Mouse (Mus musculus) lung, embryonic 15.5 days (tissue): Measurements from ENCODE around the gene Lrmda. TPM values are rescaled to one million over a fixed set of nuclear protein-coding genes. Genes with fewer than 3 reads are reported as not detected.

Experiments
- ATAC-seq: fragments of 200-750 bp; cut with Nextera tagmentation; 2 replicates; pipeline ENCODE4 v1.8.0; 2017; ENCODE audit warnings: moderate number of reproducible peaks, borderline replicate concordance; ENCODE audit not compliant: low FRiP score, low TSS enrichment; ENCODE audit errors: extremely low read depth
- H3K27ac ChIP-seq: fragments of 300-500 bp; sonication (generic); 2 replicates; pipeline ENCODE4 v1.5.1; 2015; ENCODE audit warnings: moderate library complexity, mild to moderate bottlenecking, inconsistent platforms
- H3K27me3 ChIP-seq: fragments of 300-500 bp; sonication (generic); 2 replicates; pipeline ENCODE4 v1.6.1; 2015; ENCODE audit warnings: inconsistent platforms
- H3K36me3 ChIP-seq: fragments of 300-500 bp; sonication (generic); 2 replicates; pipeline ENCODE4 v1.6.1; 2015; ENCODE audit warnings: inconsistent platforms
- H3K4me1 ChIP-seq: fragments of 300-500 bp; sonication (generic); 2 replicates; pipeline ENCODE4 v1.6.1; 2015; ENCODE audit warnings: inconsistent platforms
- H3K4me2 ChIP-seq: fragments of 300-500 bp; sonication (generic); 2 replicates; pipeline ENCODE4 v1.6.1; 2015; ENCODE audit warnings: inconsistent platforms, mild to moderate bottlenecking, moderate library complexity
- H3K4me3 ChIP-seq: fragments of 300-500 bp; sonication (generic); 2 replicates; pipeline ENCODE4 v1.5.1; 2015; ENCODE audit warnings: mild to moderate bottlenecking, inconsistent platforms
- H3K9ac ChIP-seq: fragments of 300-500 bp; sonication (generic); 2 replicates; pipeline ENCODE4 v1.6.1; 2015; ENCODE audit warnings: inconsistent platforms
- H3K9me3 ChIP-seq: fragments of 300-500 bp; sonication (generic); 2 replicates; pipeline ENCODE4 v1.6.1; 2016; ENCODE audit warnings: inconsistent platforms
- WGBS: fragments of 180-500 bp; shearing (Covaris S2); methylation state at CpG from one replicate; pipeline ENCODE4 v1.1.7; 2015; 5-methylcytosine and 5-hydroxymethylcytosine counted together
- polyA plus RNA-seq: library from polyadenylated mRNA; unstranded; fragments of >200 nt; fragmentation: Nextera tagmentation; extraction: Ambion mirVana; gene quantifications from 2 replicates; pipeline ENCODE4 v1.2.1, GENCODE M21; 2015

Lrmda gene
- polyA plus RNA-seq, 1 experiment from 2014 or later = 0.39 TPM

DNA sequence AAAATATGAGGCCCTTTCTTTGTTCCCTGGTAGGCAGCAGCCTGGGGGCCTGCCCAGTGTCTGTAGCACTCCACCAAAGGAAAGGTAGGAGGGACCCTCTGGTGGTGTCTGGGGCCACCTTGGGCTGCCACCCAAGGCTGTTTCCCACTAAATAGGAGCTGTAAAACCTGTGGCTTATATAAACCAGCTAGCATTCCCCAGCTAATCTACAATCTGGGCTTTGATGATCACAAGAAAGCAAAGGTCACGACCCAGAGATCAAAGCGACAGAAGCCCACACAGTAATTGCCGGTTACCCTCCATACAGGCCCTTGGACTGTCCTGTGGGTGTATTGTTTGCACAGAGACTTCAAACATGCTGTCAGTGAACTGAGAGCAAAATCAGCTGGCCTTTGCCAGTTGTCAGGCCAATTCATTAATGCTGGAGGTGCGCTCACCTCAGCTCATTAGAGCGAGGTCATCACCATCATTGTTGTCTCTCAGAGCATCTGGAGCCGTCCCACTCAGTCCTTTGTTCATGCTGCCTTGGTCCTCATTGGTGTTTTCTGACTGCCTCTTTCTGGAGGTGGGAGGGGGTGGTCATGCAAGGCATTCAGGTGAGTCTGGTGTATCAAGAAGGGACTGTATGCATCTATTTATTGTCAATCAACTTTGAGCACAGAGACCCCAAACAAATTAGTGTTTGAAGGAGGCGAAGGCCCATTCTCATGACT lies 570.1 kb downstream of the Lrmda start:
- H3K4me3 ChIP-seq = no peak overlapping the region
- no peak for ATAC-seq
- WGBS = 57% methylated on average over 7 of the region's 7 CpGs
- H3K27ac ChIP-seq = no peak overlapping the region
- no peak overlapping the region for H3K4me2 ChIP-seq
- H3K9ac ChIP-seq = no peak overlapping the region
- H3K9me3 ChIP-seq = no peaks in the 10 kb centered on the region
- peaks cover 9% of the 10 kb centered on the region for H3K4me1 ChIP-seq
- H3K27me3 ChIP-seq = no peaks in the 10 kb centered on the region
- no peaks in the 10 kb centered on the region for H3K36me3 ChIP-seq

DNA sequence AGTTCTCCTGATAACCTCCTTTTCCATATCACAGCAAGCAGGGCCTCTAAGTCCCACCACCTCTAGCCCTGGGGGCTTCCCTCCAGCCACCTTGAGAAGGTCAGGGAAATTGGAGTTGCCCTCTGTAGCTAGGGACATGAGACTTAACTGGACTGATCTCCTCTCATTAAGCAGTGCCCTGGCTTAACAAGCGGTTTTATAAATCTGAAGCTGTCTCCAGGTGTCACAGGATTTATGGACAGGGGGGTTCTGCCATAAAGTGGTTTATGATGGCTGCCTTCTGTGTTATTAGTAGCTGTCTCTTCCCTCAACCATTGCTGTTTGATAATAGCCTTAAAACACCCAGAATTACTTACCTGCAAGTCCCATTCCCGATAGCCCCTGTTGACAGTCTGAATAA lies 571.7 kb downstream of the Lrmda start:
- 75% methylated on average over 2 of the region's 2 CpGs for WGBS
- Histone ChIP-seq H3K27me3 (no peaks in the 10 kb centered on the region), H3K9ac (no peak overlapping the region), H3K4me3 (no peak overlapping the region), H3K36me3 (no peaks in the 10 kb centered on the region), H3K4me1 (peaks cover 9% of the 10 kb centered on the region), H3K9me3 (no peaks in the 10 kb centered on the region), H3K27ac (no peak overlapping the region), H3K4me2 (no peak overlapping the region)
- ATAC-seq = no peak

DNA sequence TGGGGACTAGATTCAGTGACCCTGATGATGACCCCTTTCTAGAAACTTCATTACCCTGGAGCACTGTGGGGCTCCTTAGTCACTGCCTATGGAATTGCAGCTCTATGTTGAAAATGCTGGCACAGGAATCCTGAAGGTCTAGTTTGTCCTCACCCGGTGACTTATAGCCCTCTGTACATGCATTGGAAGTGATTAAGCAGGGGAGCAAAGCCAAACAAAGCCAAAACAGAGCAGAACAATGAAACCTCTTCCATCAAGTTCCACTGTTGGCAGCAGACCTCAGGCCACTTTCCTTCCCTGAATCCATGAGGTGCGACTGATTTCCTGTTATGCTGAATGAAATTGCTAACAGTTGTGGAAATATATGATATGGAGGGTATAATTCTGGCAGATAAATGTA lies 578.0 kb downstream of the Lrmda start:
- H3K27me3 ChIP-seq = no peaks in the 10 kb centered on the region
- H3K4me1 ChIP-seq = peaks cover 19% of the 10 kb centered on the region
- 31% methylated on average over 2 of the region's 2 CpGs for WGBS
- no peaks in the 10 kb centered on the region for H3K36me3 ChIP-seq
- H3K9me3 ChIP-seq = no peaks in the 10 kb centered on the region
- no peak overlapping the region for H3K9ac ChIP-seq
- H3K4me2 ChIP-seq = no peak overlapping the region
- ATAC-seq = no peak
- H3K4me3 ChIP-seq = no peak overlapping the region
- no peak overlapping the region; the same call in 1 of the 2 replicates for H3K27ac ChIP-seq

DNA sequence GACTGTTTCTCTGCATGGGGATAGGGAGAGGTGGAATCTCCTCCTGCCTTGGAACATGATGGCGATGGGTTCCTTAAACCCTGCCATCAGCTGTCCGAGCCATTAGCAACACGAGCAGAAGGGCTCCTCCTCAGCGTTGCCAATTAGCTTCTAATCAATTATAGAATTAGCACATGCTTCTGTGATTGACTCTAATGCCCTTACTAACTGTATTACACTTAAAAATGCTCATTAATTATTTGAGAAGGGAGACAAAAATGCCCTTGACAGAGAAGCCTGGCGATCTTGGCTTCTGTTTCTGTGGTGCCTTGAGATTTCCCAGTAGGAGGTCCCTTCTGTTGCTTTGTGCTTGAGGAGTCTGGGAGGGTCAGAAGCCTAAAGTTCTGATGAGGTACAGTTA lies 579.1 kb downstream of the Lrmda start:
- Histone ChIP-seq H3K27me3 (no peaks in the 10 kb centered on the region), H3K36me3 (no peaks in the 10 kb centered on the region), H3K27ac (no peak overlapping the region), H3K4me3 (no peak overlapping the region), H3K4me1 (peaks cover 19% of the 10 kb centered on the region), H3K4me2 (no peak overlapping the region), H3K9ac (no peak overlapping the region), H3K9me3 (no peaks in the 10 kb centered on the region)
- WGBS = 89% methylated on average over 5 of the region's 5 CpGs
- no peak for ATAC-seq

DNA sequence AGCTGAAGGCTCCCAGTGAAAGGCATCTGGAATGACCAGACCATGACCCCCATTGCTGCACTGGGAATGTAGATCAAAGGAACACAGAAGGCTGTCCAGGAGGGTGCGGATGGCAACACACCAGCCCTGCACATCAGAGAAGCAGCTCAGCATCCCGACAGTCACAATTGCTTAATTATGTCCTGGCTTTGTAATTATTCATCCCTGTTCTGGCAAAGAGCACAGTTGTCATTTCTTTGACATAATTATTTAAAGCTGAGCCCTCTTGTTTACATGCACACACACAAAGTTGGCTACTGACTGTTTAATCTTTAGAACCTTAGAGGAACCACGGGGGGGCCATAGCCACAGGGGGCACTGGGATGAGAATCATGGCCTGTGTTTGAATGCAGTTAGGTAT lies 580.7 kb downstream of the Lrmda start:
- Histone ChIP-seq H3K27ac (no peak overlapping the region), H3K4me3 (no peak overlapping the region), H3K4me2 (no peak overlapping the region), H3K9me3 (no peaks in the 10 kb centered on the region), H3K4me1 (peaks cover 19% of the 10 kb centered on the region), H3K36me3 (no peaks in the 10 kb centered on the region), H3K9ac (no peak overlapping the region), H3K27me3 (no peaks in the 10 kb centered on the region)
- 35% methylated on average over 3 of the region's 3 CpGs for WGBS
- no peak for ATAC-seq

DNA sequence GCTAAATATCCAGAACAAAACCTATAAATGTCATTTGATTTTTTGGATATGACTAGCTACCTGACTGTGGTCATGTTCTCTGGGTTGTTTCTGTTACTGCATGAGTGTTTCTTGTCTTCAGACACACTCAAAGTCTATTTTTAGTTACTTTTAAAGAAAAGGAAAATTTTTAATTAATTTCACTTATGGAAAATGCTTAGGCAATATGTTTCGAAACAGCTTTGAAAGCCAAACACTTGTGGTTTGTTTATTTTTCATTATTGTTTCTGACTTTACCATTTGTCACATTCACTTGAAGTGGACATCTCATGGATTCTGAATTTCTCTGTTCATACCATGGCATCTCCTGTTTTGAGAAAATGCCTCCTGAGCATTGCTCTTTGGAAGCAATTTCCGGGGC lies 582.8 kb downstream of the Lrmda start:
- Histone ChIP-seq H3K4me3 (no peak overlapping the region), H3K9me3 (no peaks in the 10 kb centered on the region), H3K4me2 (no peak overlapping the region), H3K36me3 (no peaks in the 10 kb centered on the region), H3K27ac (no peak overlapping the region), H3K9ac (no peak overlapping the region), H3K27me3 (no peaks in the 10 kb centered on the region), H3K4me1 (peaks cover 15% of the 10 kb centered on the region)
- WGBS = 70% methylated on average over 2 of the region's 2 CpGs
- no peak for ATAC-seq

DNA sequence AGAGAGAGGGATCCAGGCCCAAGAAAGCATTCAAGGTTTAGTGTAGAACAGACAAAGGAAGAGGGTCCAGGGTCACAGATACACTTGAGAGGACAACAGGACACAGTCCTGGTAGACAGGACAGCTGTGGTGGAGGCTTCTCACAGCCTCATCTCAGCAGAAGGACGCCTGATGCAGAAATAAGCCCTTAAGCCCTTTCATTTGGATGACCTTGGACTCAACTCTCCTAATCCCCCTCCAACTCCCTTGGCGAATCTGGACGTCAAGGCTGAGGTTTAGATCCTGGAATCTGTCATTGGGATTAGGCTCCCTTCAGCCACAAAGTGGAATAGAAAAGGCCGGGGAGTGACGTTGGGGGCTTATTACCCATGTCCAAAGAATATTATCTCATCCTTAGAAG lies 589.1 kb downstream of the Lrmda start:
- Histone ChIP-seq H3K36me3 (no peaks in the 10 kb centered on the region), H3K9me3 (no peaks in the 10 kb centered on the region), H3K9ac (no peak overlapping the region), H3K4me1 (no peaks in the 10 kb centered on the region), H3K4me2 (no peak overlapping the region), H3K27ac (no peak overlapping the region), H3K27me3 (no peaks in the 10 kb centered on the region), H3K4me3 (no peak overlapping the region)
- whole genome bisulfite sequencing = 69% methylated on average over 5 of the region's 5 CpGs
- ATAC-seq = no peak

DNA sequence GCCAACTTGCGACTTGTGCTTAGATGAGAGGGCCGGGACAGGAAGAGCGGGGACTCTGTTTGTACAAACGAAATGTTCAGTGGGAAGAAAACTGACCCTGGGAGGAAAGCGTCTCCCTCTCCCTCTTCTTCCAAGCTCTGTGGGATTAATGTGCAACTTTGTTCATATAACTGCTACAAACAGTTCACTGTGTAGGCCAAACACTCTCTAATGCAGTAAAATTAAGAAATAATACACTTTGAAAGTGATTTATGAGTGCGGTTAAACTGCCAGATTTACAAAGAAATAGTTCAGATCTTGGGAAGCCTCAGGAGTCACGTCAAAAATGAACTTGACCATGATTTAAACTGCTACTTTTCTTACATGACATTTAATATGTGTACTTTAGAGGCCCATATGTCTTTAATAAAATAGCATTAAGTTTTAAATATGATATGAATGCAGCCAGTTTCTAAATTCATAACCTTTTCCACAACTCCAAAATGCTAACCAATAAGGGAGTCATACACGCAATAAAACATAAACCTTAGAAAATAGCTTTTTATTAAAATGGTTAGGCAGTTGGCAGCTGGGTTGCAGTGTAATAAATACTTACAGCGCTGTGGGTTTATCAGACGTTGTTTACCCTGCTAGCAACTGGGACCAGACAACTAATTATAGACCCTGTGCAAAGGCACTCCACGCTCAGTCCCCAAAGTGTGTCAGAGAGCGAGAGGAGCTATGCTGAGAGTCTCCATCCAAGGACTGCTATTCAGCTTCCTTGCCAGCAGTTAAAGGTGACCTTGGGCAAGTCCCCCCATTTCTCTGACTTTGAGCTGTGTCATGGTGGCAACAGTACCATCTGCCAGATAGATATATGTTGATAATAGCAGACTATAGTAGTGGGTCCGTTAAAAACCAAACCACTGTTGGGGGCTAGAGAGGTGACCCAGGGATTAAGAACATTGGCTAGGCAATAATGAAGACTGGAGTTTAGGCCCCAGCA lies 590.0 kb downstream of the Lrmda start:
- no peak for ATAC-seq
- H3K4me3 ChIP-seq = no peak overlapping the region
- no peaks in the 10 kb centered on the region for H3K9me3 ChIP-seq
- no peaks in the 10 kb centered on the region for H3K27me3 ChIP-seq
- no peaks in the 10 kb centered on the region for H3K4me1 ChIP-seq
- no peak overlapping the region for H3K9ac ChIP-seq
- no peak overlapping the region for H3K4me2 ChIP-seq
- WGBS = 52% methylated on average over 13 of the region's 13 CpGs
- H3K36me3 ChIP-seq = no peaks in the 10 kb centered on the region
- no peak overlapping the region for H3K27ac ChIP-seq

DNA sequence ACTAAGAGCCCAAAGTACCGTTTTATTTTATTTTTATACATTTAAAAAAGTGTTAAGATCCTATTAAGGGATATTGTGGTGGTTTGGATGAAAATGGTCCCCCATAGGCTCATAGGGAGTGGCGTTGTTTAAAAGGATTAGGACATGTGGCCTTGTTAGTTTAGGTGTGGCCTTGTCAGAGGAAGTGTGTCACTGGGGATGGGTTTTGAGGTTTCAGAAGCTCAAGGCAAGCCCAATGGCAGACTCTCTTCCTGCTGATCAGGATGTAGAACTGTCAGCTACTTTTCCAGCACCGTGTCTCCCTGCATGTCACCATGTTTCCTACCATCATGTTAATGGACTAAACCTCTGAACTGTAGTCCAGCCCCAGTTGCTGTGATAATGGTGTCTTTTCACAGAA lies 591.5 kb downstream of the Lrmda start:
- Histone ChIP-seq H3K4me1 (no peaks in the 10 kb centered on the region), H3K4me3 (no peak overlapping the region), H3K36me3 (no peaks in the 10 kb centered on the region), H3K9ac (no peak overlapping the region), H3K4me2 (no peak overlapping the region), H3K9me3 (no peaks in the 10 kb centered on the region), H3K27me3 (no peaks in the 10 kb centered on the region), H3K27ac (no peak overlapping the region)
- no peak for ATAC-seq
- 79% methylated on average over 3 of the region's 3 CpGs for WGBS

DNA sequence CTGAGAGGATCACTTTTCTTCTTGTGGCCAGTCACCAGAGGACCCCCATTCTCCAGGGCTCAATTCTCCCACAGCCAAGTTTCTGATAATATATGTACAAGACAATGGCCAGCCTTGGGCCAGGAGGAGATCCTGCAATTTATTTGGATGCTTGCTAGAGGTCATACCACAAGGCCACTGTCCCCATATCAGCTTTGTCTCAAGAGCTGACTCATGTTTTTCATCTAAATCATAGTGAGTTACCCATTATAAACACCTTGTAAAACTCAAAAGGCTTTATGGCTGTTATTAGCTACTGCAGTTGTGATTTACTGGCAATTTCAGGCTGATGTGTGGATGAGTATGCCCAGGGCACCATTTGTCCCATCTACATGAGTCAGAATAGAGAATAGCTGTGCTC lies 600.7 kb downstream of the Lrmda start:
- no peaks in the 10 kb centered on the region for H3K27me3 ChIP-seq
- no peaks in the 10 kb centered on the region for H3K9me3 ChIP-seq
- no peaks in the 10 kb centered on the region for H3K36me3 ChIP-seq
- H3K27ac ChIP-seq = no peak overlapping the region
- ATAC-seq = no peak
- no peak overlapping the region for H3K4me3 ChIP-seq
- H3K9ac ChIP-seq = no peak overlapping the region
- no peak overlapping the region for H3K4me2 ChIP-seq
- H3K4me1 ChIP-seq = no peaks in the 10 kb centered on the region

DNA sequence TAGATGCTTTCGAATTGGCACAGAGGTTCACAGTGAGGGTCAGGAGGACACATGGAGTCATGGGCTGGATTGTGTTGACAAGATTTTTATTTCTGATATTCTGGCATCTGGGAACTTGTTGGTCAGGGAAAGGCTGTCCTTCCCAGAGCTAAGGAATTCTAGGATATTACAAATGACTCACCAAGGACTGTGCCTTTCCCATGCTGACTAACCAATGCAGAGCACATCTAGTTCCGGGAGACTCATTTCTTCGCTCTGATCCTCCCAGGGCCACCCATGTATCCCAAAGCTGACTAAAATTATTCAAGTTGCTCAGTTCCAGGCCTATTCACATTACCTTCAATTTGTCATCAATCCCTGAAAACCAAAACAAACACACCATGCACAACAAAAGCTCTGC lies 602.4 kb downstream of the Lrmda start:
- Histone ChIP-seq H3K4me1 (no peaks in the 10 kb centered on the region), H3K36me3 (no peaks in the 10 kb centered on the region), H3K9me3 (no peaks in the 10 kb centered on the region), H3K9ac (no peak overlapping the region), H3K4me2 (no peak overlapping the region), H3K27ac (no peak overlapping the region), H3K4me3 (no peak overlapping the region), H3K27me3 (no peaks in the 10 kb centered on the region)
- WGBS = 90% methylated on average over 3 of the region's 3 CpGs
- no peak for ATAC-seq

DNA sequence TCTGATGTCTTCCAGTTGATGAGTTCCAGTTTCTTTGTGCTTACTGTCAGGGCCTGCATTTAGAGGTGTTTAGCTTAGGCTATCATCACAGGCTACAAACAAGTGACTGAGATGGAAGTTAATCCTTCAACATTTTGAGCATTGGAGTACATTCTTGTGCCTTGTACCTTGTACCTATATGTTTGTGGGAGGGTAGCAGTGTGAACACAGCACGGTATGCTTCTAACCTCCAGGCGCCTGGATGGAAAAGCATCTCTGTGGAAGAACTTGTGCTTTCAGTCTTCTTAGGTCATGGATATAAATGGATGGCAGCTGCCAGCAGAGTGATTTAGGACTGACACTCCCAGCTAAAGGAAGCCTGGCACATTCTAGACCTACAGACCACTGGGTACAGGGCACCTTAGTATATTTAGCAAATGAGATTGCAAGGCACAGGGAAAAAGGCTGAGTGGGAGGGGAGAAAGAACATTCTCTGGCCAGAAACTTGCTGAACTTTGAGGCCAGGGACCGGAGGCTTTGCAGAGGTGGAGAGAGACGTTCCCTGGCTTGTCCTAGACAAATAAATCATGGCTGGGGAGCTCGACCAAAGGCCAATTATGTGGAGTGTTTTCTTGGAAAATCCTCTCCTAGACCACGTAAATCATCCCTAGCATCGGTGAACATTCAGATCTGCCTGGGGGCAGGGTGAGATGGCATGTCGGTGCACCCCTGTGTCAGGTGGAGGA lies 607.8 kb downstream of the Lrmda start:
- Histone ChIP-seq H3K4me2 (no peak overlapping the region), H3K4me1 (no peaks in the 10 kb centered on the region), H3K36me3 (no peaks in the 10 kb centered on the region), H3K27ac (no peak overlapping the region), H3K4me3 (no peak overlapping the region), H3K9ac (no peak overlapping the region), H3K27me3 (no peaks in the 10 kb centered on the region), H3K9me3 (no peaks in the 10 kb centered on the region)
- no peak for ATAC-seq
- 52% methylated on average over 8 of the region's 8 CpGs for WGBS
